Mouse (Mus musculus): Measurements from ENCODE around the gene Izumo1r. TPM values are rescaled to one million over a fixed set of nuclear protein-coding genes. Genes with fewer than 3 reads are reported as not detected.

Izumo1r gene
- polyA plus RNA-seq, 1 experiment, result not detected

GRCm38 (mm10) chr9:14890699-14891098 is 13.1 kb downstream of the Izumo1r start:
- no peaks in the 10 kb centered on the region for H3K36me3 ChIP-seq (ENCODE audit: control insufficient read depth, insufficient read depth)
- no peak overlapping the region for H3K4me2 ChIP-seq (ENCODE audit: low read depth)
- H3K27me3 ChIP-seq (ENCODE audit: control insufficient read depth, insufficient read depth, insufficient read length), result no peaks in the 10 kb centered on the region
- no peaks in the 10 kb centered on the region for H3K79me2 ChIP-seq (ENCODE audit: control insufficient read depth, insufficient read depth)
- no peak overlapping the region for H3K4me3 ChIP-seq
- H3ac ChIP-seq (ENCODE audit: control insufficient read depth, insufficient read length), result no peak overlapping the region
- TF ChIP-seq POLR2A (IDR thresholded peaks at IDR 0.05; ENCODE audit: insufficient read length, low read depth), result no peak
- no peak for TF ChIP-seq TCF12 (IDR thresholded peaks at IDR 0.05; ENCODE audit: insufficient read depth, poor library complexity, severe bottlenecking)
- TF ChIP-seq E2F4 (IDR thresholded peaks at IDR 0.05; ENCODE audit: insufficient read depth), result no peak
- no peak for TF ChIP-seq POLR2AphosphoS2 (IDR thresholded peaks at IDR 0.05; ENCODE audit: insufficient read length, low read depth)
- no peak for TF ChIP-seq SRF (IDR thresholded peaks at IDR 0.05; ENCODE audit: control insufficient read depth, insufficient read length, low read depth)
- no peak for TF ChIP-seq MYOD1 (IDR thresholded peaks at IDR 0.05; ENCODE audit: control insufficient read depth in 1 of 3, insufficient read length in 2 of 3, low read depth in 2 of 3)
- no peak for TF ChIP-seq MAX (IDR thresholded peaks at IDR 0.05; ENCODE audit: low read depth)
- no peak for TF ChIP-seq TCF3 (IDR thresholded peaks at IDR 0.05; ENCODE audit: insufficient read length, low read depth)
- TF ChIP-seq USF1 (IDR thresholded peaks at IDR 0.05; ENCODE audit: low read depth), result no peak
- TF ChIP-seq REST (IDR thresholded peaks at IDR 0.05; ENCODE audit: insufficient read depth, insufficient read length), result no peak
- TF ChIP-seq CEBPB (IDR thresholded peaks at IDR 0.05; ENCODE audit: insufficient read depth, poor library complexity, severe bottlenecking), result no peak
- TF ChIP-seq MYOG (IDR thresholded peaks at IDR 0.05; ENCODE audit: control insufficient read depth in 1 of 3, insufficient read depth in 1 of 3, insufficient read length in 2 of 3, low read depth in 2 of 3), result no peak

GRCm38 (mm10) chr9:14888671-14889070 is 15.1 kb downstream of the Izumo1r start:
- Histone ChIP-seq H3K4me2 (ENCODE audit: low read depth) (no peak overlapping the region), H3ac (ENCODE audit: control insufficient read depth, insufficient read length) (no peak overlapping the region), H3K36me3 (ENCODE audit: control insufficient read depth, insufficient read depth) (no peaks in the 10 kb centered on the region), H3K27me3 (ENCODE audit: control insufficient read depth, insufficient read depth, insufficient read length) (no peaks in the 10 kb centered on the region), H3K4me3 (no peak overlapping the region), H3K79me2 (ENCODE audit: control insufficient read depth, insufficient read depth) (no peaks in the 10 kb centered on the region)
- no peak for TF ChIP-seq MYOG (IDR thresholded peaks at IDR 0.05; ENCODE audit: control insufficient read depth in 1 of 3, insufficient read depth in 1 of 3, insufficient read length in 2 of 3, low read depth in 2 of 3)
- no peak for TF ChIP-seq CEBPB (IDR thresholded peaks at IDR 0.05; ENCODE audit: insufficient read depth, poor library complexity, severe bottlenecking)
- no peak for TF ChIP-seq REST (IDR thresholded peaks at IDR 0.05; ENCODE audit: insufficient read depth, insufficient read length)
- no peak for TF ChIP-seq USF1 (IDR thresholded peaks at IDR 0.05; ENCODE audit: low read depth)

- H3K4me2 ChIP-seq (ENCODE audit: low read depth), result no peak overlapping the region
- no peak overlapping the region for H3K4me3 ChIP-seq
- H3K79me2 ChIP-seq (ENCODE audit: control insufficient read depth, insufficient read depth), result no peaks in the 10 kb centered on the region
- H3ac ChIP-seq (ENCODE audit: control insufficient read depth, insufficient read length), result no peak overlapping the region
- H3K27me3 ChIP-seq (ENCODE audit: control insufficient read depth, insufficient read depth, insufficient read length), result no peaks in the 10 kb centered on the region
- TF ChIP-seq POLR2AphosphoS2 (IDR thresholded peaks at IDR 0.05; ENCODE audit: insufficient read length, low read depth), result no peak
- no peak for TF ChIP-seq TCF12 (IDR thresholded peaks at IDR 0.05; ENCODE audit: insufficient read depth, poor library complexity, severe bottlenecking)
- no peak for TF ChIP-seq SRF (IDR thresholded peaks at IDR 0.05; ENCODE audit: control insufficient read depth, insufficient read length, low read depth)
- TF ChIP-seq MYOG (IDR thresholded peaks at IDR 0.05; ENCODE audit: control insufficient read depth in 1 of 3, insufficient read depth in 1 of 3, insufficient read length in 2 of 3, low read depth in 2 of 3), result no peak
- no peak for TF ChIP-seq MYOD1 (IDR thresholded peaks at IDR 0.05; ENCODE audit: control insufficient read depth in 1 of 3, insufficient read length in 2 of 3, low read depth in 2 of 3)
- no peak for TF ChIP-seq REST (IDR thresholded peaks at IDR 0.05; ENCODE audit: insufficient read depth, insufficient read length)
- TF ChIP-seq POLR2A (IDR thresholded peaks at IDR 0.05; ENCODE audit: insufficient read length, low read depth), result no peak
- TF ChIP-seq USF1 (IDR thresholded peaks at IDR 0.05; ENCODE audit: low read depth), result no peak
- H3K36me3 ChIP-seq (ENCODE audit: control insufficient read depth, insufficient read depth), result no peaks in the 10 kb centered on the region
Measured at GRCm38 (mm10) chr9:14887787-14888382, 15.9 kb downstream of the Izumo1r start.

- TF ChIP-seq MAX (IDR thresholded peaks at IDR 0.05; ENCODE audit: low read depth) (no peak), TCF3 (IDR thresholded peaks at IDR 0.05; ENCODE audit: insufficient read length, low read depth) (no peak), CEBPB (IDR thresholded peaks at IDR 0.05; ENCODE audit: insufficient read depth, poor library complexity, severe bottlenecking) (no peak), REST (IDR thresholded peaks at IDR 0.05; ENCODE audit: insufficient read depth, insufficient read length) (no peak), POLR2A (IDR thresholded peaks at IDR 0.05; ENCODE audit: insufficient read length, low read depth) (no peak), SRF (IDR thresholded peaks at IDR 0.05; ENCODE audit: control insufficient read depth, insufficient read length, low read depth) (no peak), POLR2AphosphoS2 (IDR thresholded peaks at IDR 0.05; ENCODE audit: insufficient read length, low read depth) (no peak), MYOG (IDR thresholded peaks at IDR 0.05; ENCODE audit: control insufficient read depth in 1 of 3, insufficient read depth in 1 of 3, insufficient read length in 2 of 3, low read depth in 2 of 3) (no peak)
Measured at GRCm38 (mm10) chr9:14885954-14886353, 17.8 kb downstream of the Izumo1r start.

GRCm38 (mm10) chr9:14885151-14885550 is 18.6 kb downstream of the Izumo1r start:
- H3K36me3 ChIP-seq (ENCODE audit: control insufficient read depth, insufficient read depth), result no peaks in the 10 kb centered on the region
- TF ChIP-seq MYOG (IDR thresholded peaks at IDR 0.05; ENCODE audit: control insufficient read depth in 1 of 3, insufficient read depth in 1 of 3, insufficient read length in 2 of 3, low read depth in 2 of 3) (no peak), SRF (IDR thresholded peaks at IDR 0.05; ENCODE audit: control insufficient read depth, insufficient read length, low read depth) (no peak), POLR2A (IDR thresholded peaks at IDR 0.05; ENCODE audit: insufficient read length, low read depth) (no peak), TCF3 (IDR thresholded peaks at IDR 0.05; ENCODE audit: insufficient read length, low read depth) (no peak), POLR2AphosphoS2 (IDR thresholded peaks at IDR 0.05; ENCODE audit: insufficient read length, low read depth) (no peak), USF1 (IDR thresholded peaks at IDR 0.05; ENCODE audit: low read depth) (no peak), REST (IDR thresholded peaks at IDR 0.05; ENCODE audit: insufficient read depth, insufficient read length) (no peak)
- no peak overlapping the region for H3ac ChIP-seq (ENCODE audit: control insufficient read depth, insufficient read length)
- H3K4me2 ChIP-seq (ENCODE audit: low read depth), result no peak overlapping the region
- H3K79me2 ChIP-seq (ENCODE audit: control insufficient read depth, insufficient read depth), result no peaks in the 10 kb centered on the region
- H3K4me3 ChIP-seq, result no peak overlapping the region
- H3K27me3 ChIP-seq (ENCODE audit: control insufficient read depth, insufficient read depth, insufficient read length), result no peaks in the 10 kb centered on the region

More at GRCm38 (mm10) chr9:14885954-14886353, 17.8 kb downstream of the Izumo1r start:
- Histone ChIP-seq H3K79me2 (ENCODE audit: control insufficient read depth, insufficient read depth) (no peaks in the 10 kb centered on the region), H3ac (ENCODE audit: control insufficient read depth, insufficient read length) (no peak overlapping the region), H3K27me3 (ENCODE audit: control insufficient read depth, insufficient read depth, insufficient read length) (no peaks in the 10 kb centered on the region), H3K4me3 (no peak overlapping the region), H3K36me3 (ENCODE audit: control insufficient read depth, insufficient read depth) (no peaks in the 10 kb centered on the region), H3K4me2 (ENCODE audit: low read depth) (no peak overlapping the region)

All from myocyte (in vitro differentiated cells).